Mouse (Mus musculus): ENCODE data around the gene Klhl21. TPM values are rescaled to one million over a fixed set of nuclear protein-coding genes. Genes with fewer than 3 reads are reported as not detected.

Gene Klhl21
- polyA plus RNA-seq (2014; fragmentation: Nextera tagmentation; extraction: Ambion mirVana) = 11.4 and 17.8 TPM in 2 replicates

- Histone ChIP-seq H3K27me3 (ENCODE audit: control insufficient read depth, insufficient read depth, low read length) (no peaks in the 10 kb centered on the region), H3K4me1 (ENCODE audit: control insufficient read depth, insufficient read depth, low read length) (peaks cover 48% of the 10 kb centered on the region), H3K27ac (ENCODE audit: low read depth, low read length) (peak within 1 kb of the TSS; percentile 96), H3K9me3 (replicated peaks; ENCODE audit: control insufficient read depth, low read length) (no peaks in the 10 kb centered on the region), H3K36me3 (ENCODE audit: control insufficient read depth, insufficient read depth, low read length) (peaks cover 5% of the 10 kb centered on the region), H3K9ac (ENCODE audit: low read depth, low read length) (peak within 1 kb of the TSS; percentile 94), H3K4me2 (peak within 1 kb of the TSS; percentile 99), H3K4me3 (ENCODE audit: low read depth, low read length) (peak within 1 kb of the TSS; percentile 91)
- WGBS (ENCODE audit: insufficient replicate concordance) = under 1% methylated on average over 45 of the region's 45 CpGs
- ATAC-seq (replicated peaks; ENCODE audit: insufficient number of reproducible peaks, low FRiP score, low TSS enrichment) = peak; percentile 82
These were observed at the start of gene Klhl21 for GRCm38 (mm10) chr4:152008622-152009075. Gene Klhl21 (plus strand): TSS chr4:152008803.

DNA sequence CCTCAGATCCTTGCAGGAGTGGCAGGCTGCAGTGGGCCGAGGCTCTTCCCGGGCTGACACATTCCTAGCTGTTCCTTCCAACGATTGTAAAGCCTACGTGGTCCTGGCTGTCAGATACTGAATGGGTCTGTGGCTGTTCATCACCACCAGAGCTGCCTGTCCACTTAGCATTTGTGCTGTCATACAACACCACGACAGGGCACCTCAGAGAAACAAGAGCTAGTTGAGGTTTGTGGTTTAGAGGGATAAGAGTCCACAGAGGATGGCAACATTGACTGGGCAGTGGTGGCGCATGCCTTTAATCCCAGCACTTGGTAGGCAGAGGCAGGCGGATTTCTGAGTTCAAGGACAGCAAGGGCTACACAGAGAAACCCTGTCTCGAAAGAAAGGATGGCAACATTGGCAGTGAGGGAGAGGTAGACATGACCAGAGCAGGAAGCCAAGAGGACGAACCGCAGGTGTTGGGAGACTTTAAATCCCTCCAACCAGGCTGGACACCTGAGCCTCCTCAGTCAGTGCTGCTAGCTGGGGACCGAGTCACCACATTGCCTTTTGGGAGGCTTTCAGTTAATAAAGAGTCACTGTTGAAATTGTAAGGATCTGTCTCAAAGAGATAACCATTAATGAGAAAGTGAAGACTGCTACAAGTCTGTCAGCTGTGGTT, 48.6 kb upstream of the Klhl21 start:
- 84% methylated on average over 11 of the region's 11 CpGs for WGBS (ENCODE audit: insufficient replicate concordance)
- Histone ChIP-seq H3K4me1 (ENCODE audit: control insufficient read depth, insufficient read depth, low read length) (peaks cover 7% of the 10 kb centered on the region), H3K4me2 (no peak overlapping the region), H3K27ac (ENCODE audit: low read depth, low read length) (peak overlapping the region; percentile 81), H3K9ac (ENCODE audit: low read depth, low read length) (no peak overlapping the region), H3K4me3 (ENCODE audit: low read depth, low read length) (no peak overlapping the region), H3K36me3 (ENCODE audit: control insufficient read depth, insufficient read depth, low read length) (peaks cover 23% of the 10 kb centered on the region), H3K27me3 (ENCODE audit: control insufficient read depth, insufficient read depth, low read length) (no peaks in the 10 kb centered on the region), H3K9me3 (replicated peaks; ENCODE audit: control insufficient read depth, low read length) (no peaks in the 10 kb centered on the region)
- ATAC-seq (replicated peaks; ENCODE audit: insufficient number of reproducible peaks, low FRiP score, low TSS enrichment) = no peak

GRCm38 (mm10) chr4:151960513-151960854, 48.1 kb upstream of the Klhl21 start:
- no peak overlapping the region for H3K4me2 ChIP-seq
- no peak overlapping the region for H3K4me3 ChIP-seq (ENCODE audit: low read depth, low read length)
- H3K27me3 ChIP-seq (ENCODE audit: control insufficient read depth, insufficient read depth, low read length) = no peaks in the 10 kb centered on the region
- ATAC-seq (replicated peaks; ENCODE audit: insufficient number of reproducible peaks, low FRiP score, low TSS enrichment) = peak; percentile 89
- H3K36me3 ChIP-seq (ENCODE audit: control insufficient read depth, insufficient read depth, low read length) = peaks cover 23% of the 10 kb centered on the region
- H3K9me3 ChIP-seq (replicated peaks; ENCODE audit: control insufficient read depth, low read length) = no peaks in the 10 kb centered on the region
- WGBS (ENCODE audit: insufficient replicate concordance) = 61% methylated on average over 3 of the region's 3 CpGs
- peak overlapping the region; percentile 81 for H3K27ac ChIP-seq (ENCODE audit: low read depth, low read length)
- H3K9ac ChIP-seq (ENCODE audit: low read depth, low read length) = no peak overlapping the region
- peaks cover 7% of the 10 kb centered on the region for H3K4me1 ChIP-seq (ENCODE audit: control insufficient read depth, insufficient read depth, low read length)

DNA sequence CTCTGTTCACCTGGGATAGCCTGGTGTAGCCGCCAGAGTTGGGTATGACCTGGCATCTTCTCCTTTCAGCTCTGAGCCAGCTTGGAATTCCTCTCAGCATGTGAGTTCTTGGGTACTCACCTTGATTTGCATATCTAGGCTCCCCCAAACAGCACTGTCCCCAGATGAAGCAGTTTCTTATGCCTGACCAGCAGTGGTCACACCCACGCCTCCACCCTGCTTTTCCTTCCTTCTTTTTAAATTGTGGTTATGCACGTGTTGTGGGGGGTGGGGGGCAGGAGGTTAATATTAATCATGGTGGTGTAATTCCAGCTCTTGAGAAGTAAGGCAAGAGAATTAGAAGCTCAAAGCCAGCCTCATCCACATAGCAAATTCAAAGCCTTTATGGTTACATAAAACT, 45.8 kb upstream of the Klhl21 start:
- Histone ChIP-seq H3K36me3 (ENCODE audit: control insufficient read depth, insufficient read depth, low read length) (peaks cover 23% of the 10 kb centered on the region), H3K27me3 (ENCODE audit: control insufficient read depth, insufficient read depth, low read length) (no peaks in the 10 kb centered on the region), H3K4me3 (ENCODE audit: low read depth, low read length) (no peak overlapping the region), H3K9ac (ENCODE audit: low read depth, low read length) (no peak overlapping the region), H3K9me3 (replicated peaks; ENCODE audit: control insufficient read depth, low read length) (no peaks in the 10 kb centered on the region), H3K4me1 (ENCODE audit: control insufficient read depth, insufficient read depth, low read length) (no peaks in the 10 kb centered on the region), H3K27ac (ENCODE audit: low read depth, low read length) (0 out of 2 replicates have a peak overlapping the region, but pooled peaks have one; percentile 24), H3K4me2 (no peak overlapping the region)
- WGBS (ENCODE audit: insufficient replicate concordance) = 72% methylated on average over 3 of the region's 3 CpGs
- ATAC-seq (replicated peaks; ENCODE audit: insufficient number of reproducible peaks, low FRiP score, low TSS enrichment) = no peak

- Histone ChIP-seq H3K4me2 (no peak overlapping the region), H3K27ac (ENCODE audit: low read depth, low read length) (no peak overlapping the region), H3K4me1 (ENCODE audit: control insufficient read depth, insufficient read depth, low read length) (peaks cover 4% of the 10 kb centered on the region; the same call in 1 of the 2 replicates), H3K36me3 (ENCODE audit: control insufficient read depth, insufficient read depth, low read length) (peaks cover 25% of the 10 kb centered on the region), H3K4me3 (ENCODE audit: low read depth, low read length) (no peak overlapping the region), H3K9ac (ENCODE audit: low read depth, low read length) (no peak overlapping the region), H3K27me3 (ENCODE audit: control insufficient read depth, insufficient read depth, low read length) (no peaks in the 10 kb centered on the region), H3K9me3 (replicated peaks; ENCODE audit: control insufficient read depth, low read length) (no peaks in the 10 kb centered on the region)
- no peak for ATAC-seq (replicated peaks; ENCODE audit: insufficient number of reproducible peaks, low FRiP score, low TSS enrichment)
- WGBS (ENCODE audit: insufficient replicate concordance) = 92% methylated on average over 26 of the region's 26 CpGs
These were observed 40.2 kb upstream of the Klhl21 start for GRCm38 (mm10) chr4:151968204-151968921.

DNA sequence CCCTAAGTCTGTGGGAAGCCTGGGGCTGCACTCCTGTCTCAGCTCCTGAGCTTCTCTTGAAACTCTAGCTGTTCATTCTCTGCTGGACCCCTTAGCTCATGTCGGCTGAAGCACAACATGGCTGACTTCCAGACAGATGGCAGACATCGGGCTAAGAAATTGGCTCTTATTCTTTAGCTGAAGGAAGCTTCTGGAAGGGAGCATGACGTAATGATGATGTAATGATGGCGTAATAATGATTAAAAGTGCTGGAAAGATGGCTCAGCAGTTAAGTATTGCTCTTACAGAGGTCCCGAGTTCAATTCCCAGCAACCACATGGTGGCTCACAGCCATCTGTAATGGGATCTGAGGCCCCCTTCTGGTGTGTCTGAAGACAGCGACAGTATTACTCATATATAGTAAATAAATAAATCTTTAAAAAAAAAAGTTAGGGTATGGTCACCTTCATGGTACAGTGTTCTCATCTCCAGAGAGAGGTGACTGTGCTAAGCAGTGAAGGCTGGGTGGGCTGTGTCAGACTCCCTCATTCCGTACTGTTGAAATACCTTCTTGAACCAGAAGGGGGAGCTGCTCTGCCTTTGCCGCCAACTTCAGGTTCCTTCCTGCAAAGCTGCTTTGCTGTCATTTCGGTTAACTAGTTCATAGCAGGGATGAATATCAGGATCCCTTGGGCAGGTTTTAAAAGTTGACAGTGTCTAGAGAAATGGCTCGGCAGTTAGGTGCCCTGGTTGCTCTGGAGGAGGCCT, 36.2 kb upstream of the Klhl21 start:
- H3K36me3 ChIP-seq (ENCODE audit: control insufficient read depth, insufficient read depth, low read length) = peaks cover 39% of the 10 kb centered on the region
- WGBS (ENCODE audit: insufficient replicate concordance) = 73% methylated on average over 10 of the region's 10 CpGs

GRCm38 (mm10) chr4:151975441-151975840, 33.2 kb upstream of the Klhl21 start:
- H3K9ac ChIP-seq (ENCODE audit: low read depth, low read length) = no peak overlapping the region
- peaks cover 7% of the 10 kb centered on the region for H3K4me1 ChIP-seq (ENCODE audit: control insufficient read depth, insufficient read depth, low read length)
- no peak overlapping the region for H3K4me2 ChIP-seq
- no peak for ATAC-seq (replicated peaks; ENCODE audit: insufficient number of reproducible peaks, low FRiP score, low TSS enrichment)
- H3K27ac ChIP-seq (ENCODE audit: low read depth, low read length) = no peak overlapping the region
- H3K9me3 ChIP-seq (replicated peaks; ENCODE audit: control insufficient read depth, low read length) = no peaks in the 10 kb centered on the region
- H3K36me3 ChIP-seq (ENCODE audit: control insufficient read depth, insufficient read depth, low read length) = peaks cover 38% of the 10 kb centered on the region
- WGBS (ENCODE audit: insufficient replicate concordance) = 89% methylated on average over 3 of the region's 3 CpGs
- no peaks in the 10 kb centered on the region for H3K27me3 ChIP-seq (ENCODE audit: control insufficient read depth, insufficient read depth, low read length)
- no peak overlapping the region for H3K4me3 ChIP-seq (ENCODE audit: low read depth, low read length)

More for the DNA sequence above, 36.2 kb upstream of the Klhl21 start:
- no peaks in the 10 kb centered on the region for H3K27me3 ChIP-seq (ENCODE audit: control insufficient read depth, insufficient read depth, low read length)
- no peak for ATAC-seq (replicated peaks; ENCODE audit: insufficient number of reproducible peaks, low FRiP score, low TSS enrichment)
- no peak overlapping the region for H3K9ac ChIP-seq (ENCODE audit: low read depth, low read length)
- no peak overlapping the region for H3K27ac ChIP-seq (ENCODE audit: low read depth, low read length)
- no peaks in the 10 kb centered on the region for H3K9me3 ChIP-seq (replicated peaks; ENCODE audit: control insufficient read depth, low read length)
- no peak overlapping the region for H3K4me2 ChIP-seq
- peaks cover 4% of the 10 kb centered on the region; the same call in 1 of the 2 replicates for H3K4me1 ChIP-seq (ENCODE audit: control insufficient read depth, insufficient read depth, low read length)
- H3K4me3 ChIP-seq (ENCODE audit: low read depth, low read length) = no peak overlapping the region

DNA sequence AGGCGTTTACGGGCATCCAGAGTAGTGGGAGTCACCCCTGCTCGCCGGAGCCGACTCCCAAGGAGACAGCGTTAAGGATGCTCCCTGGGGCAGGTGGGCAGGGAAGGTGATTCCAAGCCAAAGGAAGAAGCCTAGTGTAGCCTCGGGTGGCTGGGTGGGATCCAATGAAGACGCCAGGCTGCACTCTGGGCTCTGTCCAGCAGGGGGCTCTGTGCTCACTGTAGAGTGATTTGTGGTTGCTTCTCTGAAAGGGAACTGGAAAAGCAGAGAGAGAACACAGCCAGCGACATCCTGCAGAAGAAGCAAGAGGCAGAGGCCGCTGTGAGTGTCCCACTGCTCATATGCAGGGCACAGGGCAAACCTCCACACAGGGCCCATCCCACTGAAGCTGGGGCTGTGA, 30.9 kb upstream of the Klhl21 start:
- Histone ChIP-seq H3K36me3 (ENCODE audit: control insufficient read depth, insufficient read depth, low read length) (peaks cover 35% of the 10 kb centered on the region), H3K4me2 (no peak overlapping the region), H3K27me3 (ENCODE audit: control insufficient read depth, insufficient read depth, low read length) (no peaks in the 10 kb centered on the region), H3K27ac (ENCODE audit: low read depth, low read length) (no peak overlapping the region), H3K9ac (ENCODE audit: low read depth, low read length) (no peak overlapping the region), H3K9me3 (replicated peaks; ENCODE audit: control insufficient read depth, low read length) (no peaks in the 10 kb centered on the region), H3K4me1 (ENCODE audit: control insufficient read depth, insufficient read depth, low read length) (peaks cover 2% of the 10 kb centered on the region; the same call in 1 of the 2 replicates), H3K4me3 (ENCODE audit: low read depth, low read length) (no peak overlapping the region)
- 48% methylated on average over 10 of the region's 10 CpGs for WGBS (ENCODE audit: insufficient replicate concordance)
- no peak for ATAC-seq (replicated peaks; ENCODE audit: insufficient number of reproducible peaks, low FRiP score, low TSS enrichment)

Data from heart, embryonic 11.5 days (tissue).